Mouse (Mus musculus): Measurements from ENCODE around the gene Glb1. TPM values are rescaled to one million over a fixed set of nuclear protein-coding genes. Genes with fewer than 3 reads are reported as not detected.
"Not testable (repeated sequence)": the region's sequence is repeated elsewhere in the genome, so short reads cannot be mapped to it uniquely, and the experiment has no call there.

The Glb1 gene
- polyA plus RNA-seq, 1 experiment from 2014 or later = 21.9 TPM

DNA sequence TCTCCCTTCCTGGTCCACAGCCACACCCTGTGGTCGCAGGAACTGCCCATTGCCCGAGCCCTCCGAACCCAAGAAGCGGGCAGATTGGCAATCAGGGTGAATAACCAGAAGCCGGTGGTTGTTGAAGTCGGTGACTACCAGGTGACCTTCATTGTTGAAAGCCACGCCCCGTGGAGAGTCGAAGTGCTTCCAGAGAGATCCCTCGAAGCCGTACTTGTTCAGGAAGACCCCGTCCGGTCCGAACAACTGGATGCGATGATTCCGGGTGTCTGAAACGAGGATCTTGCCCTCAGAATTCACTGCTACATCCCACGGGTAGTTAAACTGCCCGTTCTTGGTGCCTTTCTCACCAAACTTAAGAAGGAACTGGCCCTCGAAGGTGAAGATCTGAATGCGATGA lies 112.0 kb downstream of the Glb1 start:
- Histone ChIP-seq H3K9ac (replicated peaks) (no peak overlapping the region), H3K9me3 (peaks cover 10% of the 10 kb centered on the region; the same call in 1 of the 2 replicates), H3K27ac (replicated peaks) (no peak overlapping the region), H3K27me3 (no peaks in the 10 kb centered on the region), H3K4me1 (no peaks in the 10 kb centered on the region), H3K4me2 (replicated peaks) (no peak overlapping the region), H3K4me3 (no peak overlapping the region), H3K36me3 (no peaks in the 10 kb centered on the region)
- 98% methylated on average over 21 of the region's 21 CpGs for WGBS
- ATAC-seq (replicated peaks) = no peak

DNA sequence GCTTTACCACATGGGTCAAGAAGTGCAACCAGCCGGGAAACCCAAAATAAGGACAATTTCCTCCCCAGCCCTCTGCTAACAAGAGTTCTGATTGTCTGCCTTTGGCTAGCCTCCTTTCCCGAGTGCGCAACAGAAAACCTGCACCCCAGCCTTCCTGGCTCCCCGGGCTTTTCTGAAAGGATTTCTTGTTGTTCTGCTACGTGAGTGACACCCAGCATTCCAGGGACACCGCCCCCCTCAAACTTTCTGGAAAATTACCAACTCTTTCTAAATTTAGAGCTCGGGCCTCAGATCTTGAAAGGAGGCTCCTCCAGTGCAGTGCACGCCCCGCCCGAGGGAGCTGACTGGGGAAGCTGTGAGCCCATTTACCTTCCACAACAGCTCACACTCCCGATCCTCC lies 114.5 kb downstream of the Glb1 start, which contains the start of gene C130032M10Rik:
TSS of gene C130032M10Rik (plus strand) at position 334 of the 400 bp plus-strand sequence.
- no peaks in the 10 kb centered on the region for H3K36me3 ChIP-seq
- WGBS = 63% methylated on average over 11 of the region's 11 CpGs
- H3K9ac ChIP-seq (replicated peaks) = no peak within 1 kb of the TSS
- H3K9me3 ChIP-seq = peaks cover 10% of the 10 kb centered on the region; the same call in 1 of the 2 replicates
- ATAC-seq (replicated peaks) = no peak
- H3K4me1 ChIP-seq = no peaks in the 10 kb centered on the region
- H3K27ac ChIP-seq (replicated peaks) = no peak within 1 kb of the TSS
- H3K4me2 ChIP-seq (replicated peaks) = no peak within 1 kb of the TSS
- no peaks in the 10 kb centered on the region for H3K27me3 ChIP-seq
- no peak within 1 kb of the TSS for H3K4me3 ChIP-seq

DNA sequence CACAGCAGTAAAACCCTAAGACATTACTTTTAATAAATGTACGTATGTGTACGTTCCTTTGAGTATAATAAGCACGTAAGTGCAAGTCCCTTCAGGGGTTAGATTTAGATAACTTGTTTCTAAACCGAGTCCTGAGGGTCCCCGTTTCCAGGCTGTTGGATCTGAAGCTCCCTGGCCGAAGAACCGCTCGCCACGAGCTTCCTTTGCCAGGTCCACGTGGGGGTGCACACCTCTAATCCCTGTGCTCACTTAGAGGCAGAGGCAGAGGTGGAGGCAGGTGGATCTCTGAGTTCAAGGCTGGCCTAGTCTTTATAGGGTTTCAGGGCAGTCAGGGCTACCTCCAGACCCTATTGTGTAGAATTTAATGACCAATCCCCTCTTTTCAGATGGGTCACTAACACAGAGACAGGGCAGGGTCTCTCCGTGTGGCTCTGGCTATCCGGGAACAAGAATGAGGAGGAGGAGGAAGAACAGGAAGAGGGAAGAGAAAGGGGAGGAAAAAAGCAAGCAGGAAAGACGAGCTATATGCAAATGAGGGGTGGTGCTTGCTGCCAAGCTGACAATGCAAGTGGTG lies 117.1 kb downstream of the Glb1 start:
- no peak for ATAC-seq (replicated peaks)
- Histone ChIP-seq H3K27me3 (no peaks in the 10 kb centered on the region), H3K9ac (replicated peaks) (no peak overlapping the region), H3K4me2 (replicated peaks) (no peak overlapping the region), H3K36me3 (no peaks in the 10 kb centered on the region), H3K27ac (replicated peaks) (no peak overlapping the region), H3K4me1 (no peaks in the 10 kb centered on the region), H3K4me3 (no peak overlapping the region), H3K9me3 (peaks cover 4% of the 10 kb centered on the region; the same call in 1 of the 2 replicates)
- WGBS = 79% methylated on average over 13 of the region's 13 CpGs

DNA sequence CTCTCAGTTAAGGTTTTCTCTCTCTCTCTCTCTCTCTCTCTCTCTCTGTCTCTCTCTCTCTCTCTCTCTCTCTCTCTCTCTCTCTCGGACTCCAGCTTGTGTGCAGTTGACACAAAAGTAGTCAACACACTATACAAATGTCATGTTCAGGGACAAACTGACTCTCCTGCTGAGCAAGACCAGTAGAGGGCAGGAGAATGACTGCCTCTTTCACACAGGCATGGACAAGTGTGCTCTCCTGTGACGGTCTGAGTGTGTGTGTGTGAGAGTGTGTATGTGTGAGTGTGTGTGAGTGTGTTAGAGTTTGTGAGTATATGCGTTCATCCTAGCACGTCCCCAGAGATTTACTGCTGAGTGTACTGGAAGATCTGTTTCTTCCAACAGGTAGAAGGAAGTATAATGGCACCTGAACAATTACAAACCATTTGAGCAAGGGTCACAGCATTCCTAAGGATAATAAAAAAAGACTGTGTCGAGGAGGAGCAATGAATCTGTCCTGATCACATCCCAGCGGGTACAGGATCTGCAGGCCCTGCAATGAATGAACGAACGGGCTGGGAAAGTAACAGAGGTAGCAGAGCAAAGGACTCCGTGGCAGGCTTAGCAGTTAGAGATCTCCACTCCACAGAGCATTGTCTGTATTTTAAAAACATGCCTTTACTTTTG lies 118.1 kb downstream of the Glb1 start:
- WGBS = 71% methylated on average over 9 of the region's 9 CpGs
- no peaks in the 10 kb centered on the region for H3K9me3 ChIP-seq

DNA sequence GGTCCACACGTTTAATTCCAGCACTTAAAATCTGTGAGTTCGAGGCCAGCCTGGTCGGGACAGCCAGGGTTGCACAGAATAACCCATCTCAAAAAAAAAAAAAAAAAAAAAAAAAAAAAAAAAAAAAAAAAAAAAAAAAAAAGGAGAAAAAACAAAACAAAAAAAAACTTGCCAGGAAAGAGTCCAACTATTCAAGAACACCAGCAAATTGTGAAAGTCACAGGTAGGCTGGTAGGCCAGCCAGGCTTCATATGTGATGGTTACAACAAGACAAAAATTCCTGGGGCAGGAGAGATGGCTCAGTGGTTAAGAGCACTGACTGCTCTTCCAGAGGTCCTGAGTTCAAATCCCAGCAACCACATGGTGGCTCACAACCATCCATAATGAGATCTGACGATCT lies 119.7 kb downstream of the Glb1 start:
- not testable (repeated sequence) for H3K27ac ChIP-seq (replicated peaks); H3K4me3 ChIP-seq; ATAC-seq (replicated peaks); H3K4me2 ChIP-seq (replicated peaks); H3K9ac ChIP-seq (replicated peaks); H3K27me3 ChIP-seq; H3K9me3 ChIP-seq; H3K4me1 ChIP-seq; H3K36me3 ChIP-seq
- WGBS = 78% methylated on average over 4 of the region's 4 CpGs

More for the DNA sequence above, 118.1 kb downstream of the Glb1 start:
- H3K4me1 ChIP-seq = no peaks in the 10 kb centered on the region
- no peak overlapping the region for H3K9ac ChIP-seq (replicated peaks)
- no peak overlapping the region for H3K4me2 ChIP-seq (replicated peaks)
- no peak for ATAC-seq (replicated peaks)
- H3K36me3 ChIP-seq = no peaks in the 10 kb centered on the region
- H3K27ac ChIP-seq (replicated peaks) = no peak overlapping the region
- no peak overlapping the region for H3K4me3 ChIP-seq
- no peaks in the 10 kb centered on the region for H3K27me3 ChIP-seq

DNA sequence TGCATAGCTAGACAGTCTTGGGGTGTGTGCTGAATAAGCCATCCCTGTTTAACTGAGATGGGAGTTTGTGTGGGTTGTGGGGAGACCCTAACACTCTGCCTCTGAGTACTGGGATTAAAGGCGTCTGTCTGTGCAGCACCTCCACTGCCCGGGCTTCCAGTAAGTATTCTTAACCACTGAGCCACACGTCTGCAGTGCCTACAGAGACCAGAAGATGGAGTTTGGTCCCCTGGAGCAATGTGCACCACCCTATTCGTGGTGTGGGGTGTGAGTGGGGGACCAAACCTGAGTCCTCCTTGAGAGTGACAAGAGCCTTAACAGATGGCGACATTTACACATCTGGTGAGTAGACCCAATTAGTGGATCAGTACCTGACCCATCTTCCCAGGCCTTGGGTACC lies 121.2 kb downstream of the Glb1 start:
- Histone ChIP-seq H3K4me2 (replicated peaks) (no peak overlapping the region), H3K9me3 (no peaks in the 10 kb centered on the region), H3K27me3 (no peaks in the 10 kb centered on the region), H3K4me1 (peaks cover 15% of the 10 kb centered on the region), H3K36me3 (no peaks in the 10 kb centered on the region), H3K27ac (replicated peaks) (no peak overlapping the region), H3K9ac (replicated peaks) (no peak overlapping the region), H3K4me3 (no peak overlapping the region)
- ATAC-seq (replicated peaks) = no peak
- 57% methylated on average over 5 of the region's 5 CpGs for WGBS

DNA sequence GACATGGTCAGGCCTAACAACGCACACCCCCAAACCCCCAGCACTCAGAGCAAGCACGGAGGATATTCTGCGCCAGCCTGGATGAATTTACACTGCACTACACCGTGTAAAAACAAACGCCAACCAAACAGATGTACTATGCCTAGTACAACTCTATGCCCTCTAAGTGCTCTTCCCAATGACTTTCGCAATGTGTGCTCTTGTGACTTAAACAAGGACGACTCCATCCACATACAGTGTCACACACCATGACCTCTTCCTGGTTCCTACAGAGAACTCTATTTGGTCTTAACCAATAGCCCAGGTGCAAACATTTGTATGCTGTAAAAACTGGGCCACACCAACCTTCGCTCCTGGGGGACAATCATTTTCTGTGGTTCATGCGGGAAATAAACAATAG lies 121.6 kb downstream of the Glb1 start:
- Histone ChIP-seq H3K36me3 (no peaks in the 10 kb centered on the region), H3K4me2 (replicated peaks) (no peak overlapping the region), H3K9me3 (no peaks in the 10 kb centered on the region), H3K9ac (replicated peaks) (no peak overlapping the region), H3K4me1 (peaks cover 15% of the 10 kb centered on the region), H3K4me3 (no peak overlapping the region), H3K27me3 (no peaks in the 10 kb centered on the region), H3K27ac (replicated peaks) (no peak overlapping the region)
- no peak for ATAC-seq (replicated peaks)
- WGBS = 94% methylated on average over 9 of the region's 9 CpGs

Other genes starting within 250 kb of the Glb1 start
- gene Bcl2a1c, start 70.9 kb upstream of the Glb1 start, polyA plus RNA-seq (2015; fragmentation: Nextera tagmentation; extraction: Ambion mirVana) = not detected in 2 replicates
- gene Crtap, start 10.4 kb upstream of the Glb1 start, polyA plus RNA-seq (2015; fragmentation: Nextera tagmentation; extraction: Ambion mirVana) = 19.9 and 20.2 TPM in 2 replicates
- 7.5 and 7.7 TPM in 2 replicates for gene Tmppe, start within 50 bp of the Glb1 start, polyA plus RNA-seq (2015; fragmentation: Nextera tagmentation; extraction: Ambion mirVana)
- gene Ccr4, start 103.8 kb downstream of the Glb1 start, polyA plus RNA-seq (2015; fragmentation: Nextera tagmentation; extraction: Ambion mirVana) = not detected in 2 replicates
- gene C130032M10Rik, start 114.6 kb downstream of the Glb1 start, polyA plus RNA-seq (2015; fragmentation: Nextera tagmentation; extraction: Ambion mirVana) = not detected in 2 replicates
- 0.11 and 0.14 TPM in 2 replicates for gene Trim71, start 163.3 kb downstream of the Glb1 start, polyA plus RNA-seq (2015; fragmentation: Nextera tagmentation; extraction: Ambion mirVana)
- gene Cnot10, start 239.1 kb downstream of the Glb1 start, polyA plus RNA-seq (2015; fragmentation: Nextera tagmentation; extraction: Ambion mirVana) = 57.9 and 60.1 TPM in 2 replicates

Data from forebrain, embryonic 15.5 days (tissue).